Mouse (Mus musculus) CD4-positive naive resting alpha-beta T cell, adult 57 days (primary cell): ENCODE results near the gene Timm13. TPM values are rescaled to one million over a fixed set of nuclear protein-coding genes. Genes with fewer than 3 reads are reported as not detected.

ENCODE experiments used
- total RNA-seq: library from RNA; stranded (reverse); gene quantifications from one replicate; pipeline ENCODE4 v1.2.4, GENCODE M21; 2023

The Timm13 gene
- total RNA-seq, result 72.7 TPM

DNA sequence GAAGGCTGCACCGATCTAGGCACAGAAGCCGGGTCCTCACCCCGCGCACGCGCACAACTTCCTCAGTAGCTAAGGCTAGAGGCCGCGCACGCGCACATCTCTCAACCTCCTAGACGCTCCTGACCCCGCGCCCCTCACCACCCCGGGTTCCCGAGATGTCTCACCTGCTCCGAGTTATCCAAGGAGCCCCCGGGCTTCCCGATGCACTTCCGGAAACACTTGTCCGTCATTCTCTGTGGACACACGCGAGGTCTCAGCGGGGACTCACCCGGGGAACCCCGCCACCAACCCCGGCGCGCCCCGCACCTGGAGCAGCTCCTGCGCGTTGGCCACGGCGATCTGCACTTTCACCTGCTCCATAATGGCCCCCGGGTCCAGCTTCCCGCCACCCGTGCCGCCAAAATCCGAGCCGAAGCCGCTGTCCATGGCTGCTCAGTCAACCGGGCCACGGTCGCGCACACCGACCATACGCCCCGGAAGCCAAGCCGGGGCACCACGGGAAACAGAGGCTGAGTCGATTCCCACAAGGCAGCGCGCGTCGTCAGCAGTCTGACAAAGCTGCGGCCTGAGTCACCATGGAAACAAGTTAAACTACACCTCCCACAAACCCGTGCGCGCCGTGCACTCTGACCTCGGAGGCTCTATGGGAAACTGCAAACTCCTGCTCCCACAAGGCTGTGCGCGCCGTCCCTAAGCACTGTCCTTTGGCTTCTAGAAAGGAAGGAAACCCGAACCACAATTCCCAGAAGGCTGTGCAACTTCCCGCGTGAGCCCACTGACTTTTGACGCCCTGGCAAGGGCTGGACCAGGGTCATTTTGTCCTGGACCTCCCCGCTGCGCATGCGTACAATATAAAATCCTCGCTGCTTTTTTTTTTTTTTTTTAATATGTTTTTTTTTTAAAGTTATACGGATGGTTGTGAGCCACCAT, at the start of gene Timm13:
Timm13 (minus strand) TSS at position 652 of the 930 bp plus-strand sequence.

DNA sequence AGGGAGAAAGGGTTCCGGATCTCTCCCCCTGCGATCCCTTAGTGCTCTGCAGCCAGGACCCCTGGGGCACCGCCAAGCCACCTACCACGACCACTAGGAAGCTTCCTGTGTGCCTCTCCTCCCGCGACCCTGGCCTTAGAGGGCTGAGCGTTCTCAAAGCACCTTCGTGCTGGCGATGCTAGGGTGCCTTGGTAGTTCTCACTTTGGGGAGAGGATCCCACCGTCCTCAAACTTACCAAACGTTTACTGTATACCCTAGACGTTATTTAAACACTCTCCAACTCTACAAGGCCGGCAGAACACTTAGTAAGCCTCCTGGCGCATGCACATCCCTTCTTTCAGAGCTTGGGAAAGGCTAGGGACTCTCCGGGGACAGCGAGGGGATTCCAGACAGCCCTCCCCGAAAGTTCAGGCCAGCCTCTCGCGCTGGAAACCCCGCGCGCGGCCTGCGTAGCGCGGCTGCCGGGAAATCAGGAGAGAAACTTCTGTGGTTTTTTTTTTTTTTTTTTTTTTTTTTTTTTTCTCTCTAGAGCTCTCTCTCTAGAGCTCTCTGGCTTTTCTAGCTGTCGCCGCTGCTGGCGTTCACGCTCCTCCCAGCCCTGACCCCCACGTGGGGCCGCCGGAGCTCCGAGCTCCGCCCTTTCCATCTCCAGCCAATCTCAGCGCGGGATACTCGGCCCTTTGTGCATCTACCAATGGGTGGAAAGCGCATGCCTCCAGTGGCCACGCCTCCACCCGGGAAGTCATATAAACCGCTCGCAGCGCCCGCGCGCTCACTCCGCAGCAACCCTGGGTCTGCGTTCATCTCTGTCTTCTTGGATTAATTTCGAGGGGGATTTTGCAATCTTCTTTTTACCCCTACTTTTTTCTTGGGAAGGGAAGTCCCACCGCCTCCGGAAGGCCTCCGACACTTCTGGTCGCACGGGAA, 28.8 kb upstream of the Timm13 start, which contains the start of gene Gadd45b:
Gadd45b (plus strand) TSS at position 775 of the 928 bp plus-strand sequence.

DNA sequence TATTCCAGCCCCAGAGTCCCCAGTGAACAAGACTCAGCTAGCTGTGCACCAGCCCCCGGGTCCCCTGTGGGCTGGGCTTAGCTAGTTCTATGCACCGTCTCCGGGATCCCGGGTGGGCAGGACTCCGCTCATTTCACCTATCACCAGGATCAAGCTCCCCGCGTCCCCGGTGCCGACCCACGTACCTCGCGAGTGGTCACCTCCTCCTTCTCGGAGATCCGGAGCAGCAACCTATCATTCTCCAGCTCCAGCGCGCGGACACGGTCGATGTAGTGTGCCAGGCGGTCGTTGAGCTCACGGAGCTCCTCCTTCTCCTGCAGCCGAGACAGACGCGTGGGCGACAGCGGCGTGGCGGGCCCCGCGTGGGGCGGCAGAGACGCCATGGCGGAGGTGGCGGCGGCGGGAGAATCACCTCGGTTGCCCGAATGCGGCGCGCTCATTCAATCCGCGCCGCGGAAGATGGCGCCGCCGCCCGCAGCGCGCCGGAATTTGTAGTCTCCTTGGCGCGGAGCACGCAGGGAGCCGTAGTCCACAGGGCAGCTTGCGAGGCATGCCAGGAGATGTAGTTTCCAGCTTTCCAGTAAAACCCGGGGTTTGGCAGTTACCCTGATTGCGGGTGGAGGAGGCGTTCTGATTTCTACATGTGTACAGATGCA, 17.1 kb upstream of the Timm13 start, which contains the start of gene Lmnb2:
Lmnb2 (minus strand) TSS at position 467 of the 656 bp plus-strand sequence.

DNA sequence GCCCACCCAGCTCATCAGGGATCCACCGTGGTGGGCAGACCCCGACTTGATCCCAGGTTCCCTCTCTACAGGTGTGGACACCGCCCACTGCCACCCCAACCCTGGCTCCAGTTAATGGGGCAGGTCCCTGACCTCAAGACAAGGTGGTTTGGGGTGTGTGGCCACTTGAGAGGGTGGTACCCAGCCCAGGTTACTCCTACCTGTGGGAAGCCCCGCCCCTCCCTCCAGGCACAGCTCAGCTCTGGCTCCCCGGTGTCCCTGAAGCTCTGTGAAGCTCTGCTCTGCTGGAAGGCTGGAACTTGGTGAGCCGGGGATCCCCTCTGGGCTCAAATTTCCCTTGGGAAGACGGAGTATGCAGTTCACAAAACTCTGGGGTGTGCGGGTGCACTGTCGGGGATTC, 29.2 kb downstream of the Timm13 start, which contains the start of gene Tmprss9:
Tmprss9 (plus strand) TSS at position 268 of the 400 bp plus-strand sequence.

DNA sequence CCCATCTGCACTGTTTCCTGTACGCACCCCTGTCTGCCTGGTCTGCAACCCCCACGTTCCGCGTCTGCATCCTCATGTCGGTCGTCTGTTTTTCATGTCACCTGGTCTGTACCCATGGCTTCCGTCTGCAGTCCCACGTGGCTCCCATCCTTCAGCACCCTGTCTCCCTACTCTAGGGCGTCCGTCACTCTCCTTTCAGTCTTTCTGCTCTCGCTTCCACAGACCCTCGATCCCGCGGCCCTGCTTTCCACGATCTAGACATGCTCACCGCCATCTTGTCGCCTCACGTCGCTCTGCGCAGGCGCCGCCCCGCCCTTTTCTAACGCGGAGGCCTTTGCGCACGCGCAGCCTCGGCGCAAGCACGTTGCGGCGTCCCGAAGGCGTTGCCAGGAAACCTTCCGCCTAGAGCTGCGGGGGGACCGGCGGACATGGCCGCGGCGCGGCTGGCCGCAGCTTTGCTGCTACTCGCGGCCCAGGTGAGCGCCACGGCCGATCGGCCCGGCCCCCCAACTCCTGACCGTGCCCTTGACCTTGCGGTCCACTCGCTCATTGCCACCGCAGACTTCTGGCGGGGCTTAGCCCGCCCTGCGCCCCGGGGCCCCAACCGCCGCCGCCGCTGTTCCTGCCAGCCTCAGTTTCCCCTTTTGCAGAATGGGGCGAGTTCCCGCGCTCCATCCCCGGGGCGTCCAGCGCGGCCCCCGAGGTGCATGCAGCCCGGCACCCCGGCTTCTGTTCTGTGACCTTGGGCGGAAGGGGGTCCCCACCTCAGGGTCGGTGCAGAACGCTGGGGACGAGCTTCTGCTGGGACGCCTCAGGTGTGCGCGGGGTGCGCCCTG, 45.6 kb downstream of the Timm13 start, which contains the start of the genes Lsm7 and Sppl2b:
Lsm7 (minus strand) TSS at position 297 of the 836 bp plus-strand sequence.
Sppl2b (plus strand) TSS at position 363 of the 836 bp plus-strand sequence.

Other genes with a start within 250 kb of the Timm13 start
- gene Btbd2, start 243.9 kb downstream of the Timm13 start, total RNA-seq, result 26.8 TPM
- gene Mknk2, start 222.9 kb downstream of the Timm13 start, total RNA-seq, result 304 TPM
- gene Mob3a, start 199.0 kb downstream of the Timm13 start, total RNA-seq, result 150 TPM
- gene Izumo4, start 198.8 kb downstream of the Timm13 start, total RNA-seq, result 62.9 TPM
- 126 TPM for gene Ap3d1, start 158.7 kb downstream of the Timm13 start, total RNA-seq
- 82.2 TPM for gene Dot1l, start 145.8 kb downstream of the Timm13 start, total RNA-seq
- 63.1 TPM for gene Sf3a2, start 102.8 kb downstream of the Timm13 start, total RNA-seq
- 116 TPM for gene Plekhj1, start 102.3 kb downstream of the Timm13 start, total RNA-seq
- gene Amh, start 95.7 kb downstream of the Timm13 start, total RNA-seq, result 2.4 TPM
- gene Jsrp1, start 87.5 kb downstream of the Timm13 start, total RNA-seq, result not detected
- 545 TPM for gene Oaz1, start 74.3 kb downstream of the Timm13 start, total RNA-seq
- gene Lingo3, start 56.9 kb downstream of the Timm13 start, total RNA-seq, result not detected
- gene Lsm7, start 45.8 kb downstream of the Timm13 start, total RNA-seq, result 24.7 TPM
- 39.0 TPM for gene Sppl2b, start 45.7 kb downstream of the Timm13 start, total RNA-seq
- not detected for gene Tmprss9, start 29.1 kb downstream of the Timm13 start, total RNA-seq
- 10.2 TPM for gene Lmnb2, start 17.3 kb upstream of the Timm13 start, total RNA-seq
- 28.6 TPM for gene Gadd45b, start 29.1 kb upstream of the Timm13 start, total RNA-seq
- not detected for gene Gng7, start 114.0 kb upstream of the Timm13 start, total RNA-seq
- gene Diras1, start 124.7 kb upstream of the Timm13 start, total RNA-seq, result not detected
- 17.1 TPM for gene Slc39a3, start 136.5 kb upstream of the Timm13 start, total RNA-seq
- 55.5 TPM for gene Sgta, start 159.2 kb upstream of the Timm13 start, total RNA-seq
- gene Thop1, start 169.1 kb upstream of the Timm13 start, total RNA-seq, result 13.4 TPM
- not detected for gene Creb3l3, start 197.9 kb upstream of the Timm13 start, total RNA-seq
- gene Map2k2, start 204.9 kb upstream of the Timm13 start, total RNA-seq, result 128 TPM
- 58.9 TPM for gene Zbtb7a, start 234.3 kb upstream of the Timm13 start, total RNA-seq